Mouse (Mus musculus): Measurements from ENCODE around the gene Mipep.

GRCm38 (mm10) chr14:60906421-60907374 lies 122.3 kb downstream of the Mipep start:
- TF ChIP-seq EP300 (IDR thresholded peaks at IDR 0.05; ENCODE audit: low read depth), result no peak
- TF ChIP-seq CTCF (IDR thresholded peaks at IDR 0.05; ENCODE audit: low read depth), result no peak
